Mouse (Mus musculus) midbrain, embryonic 15.5 days (tissue): ENCODE results near the gene Zfp174. TPM values are rescaled to one million over a fixed set of nuclear protein-coding genes. Genes with fewer than 3 reads are reported as not detected.

Experiments
- ATAC-seq: fragments of 200-750 bp; cut with Nextera tagmentation; replicated peaks from 2 replicates; pipeline ENCODE4 v1.8.0; 2017; ENCODE audit warnings: moderate TSS enrichment
- H3K27ac ChIP-seq: fragments of 300-500 bp; sonication (generic); 2 replicates; pipeline ENCODE4 v1.5.1; 2015; ENCODE audit warnings: mild to moderate bottlenecking, inconsistent platforms
- H3K27me3 ChIP-seq: fragments of 300-500 bp; sonication (generic); replicated peaks from 2 replicates; pipeline ENCODE4 v1.6.1; 2015; ENCODE audit warnings: inconsistent platforms
- H3K36me3 ChIP-seq: fragments of 300-500 bp; sonication (generic); replicated peaks from 2 replicates; pipeline ENCODE4 v1.6.1; 2015; ENCODE audit warnings: inconsistent platforms
- H3K4me1 ChIP-seq: fragments of 300-500 bp; sonication (generic); 2 replicates; pipeline ENCODE4 v1.6.1; 2015; ENCODE audit warnings: inconsistent platforms
- H3K4me2 ChIP-seq: fragments of 300-500 bp; sonication (generic); 2 replicates; pipeline ENCODE4 v1.6.1; 2015; ENCODE audit warnings: inconsistent platforms, mild to moderate bottlenecking, moderate library complexity
- H3K4me3 ChIP-seq: fragments of 300-500 bp; sonication (generic); 2 replicates; pipeline ENCODE4 v1.5.1; 2015; ENCODE audit warnings: mild to moderate bottlenecking, inconsistent platforms
- H3K9ac ChIP-seq: fragments of 300-500 bp; sonication (generic); 2 replicates; pipeline ENCODE4 v1.6.1; 2015; ENCODE audit warnings: mild to moderate bottlenecking, inconsistent platforms
- H3K9me3 ChIP-seq: fragments of 300-500 bp; sonication (generic); 2 replicates; pipeline ENCODE4 v1.6.1; 2016; ENCODE audit warnings: inconsistent platforms
- WGBS: fragments of 180-500 bp; shearing (Covaris S2); methylation state at CpG from one replicate; pipeline ENCODE4 v1.1.7; 2015; ENCODE audit warnings: mixed read lengths; 5-methylcytosine and 5-hydroxymethylcytosine counted together
- polyA plus RNA-seq: library from polyadenylated mRNA; unstranded; fragments of >200 nt; fragmentation: Nextera tagmentation; extraction: Ambion mirVana; gene quantifications from 2 replicates; pipeline ENCODE4 v1.2.1, GENCODE M21; 2015

The Zfp174 gene
- polyA plus RNA-seq, 1 experiment from 2014 or later: 3.6 TPM

- H3K4me3 ChIP-seq: no peak overlapping the region
- no peak for ATAC-seq
- WGBS: 96% methylated on average over 14 of the region's 14 CpGs
- H3K27me3 ChIP-seq: no peaks in the 10 kb centered on the region
- 0 out of 2 replicates have a peak, but pooled peaks cover 4% of the 10 kb centered on the region for H3K36me3 ChIP-seq
- H3K4me1 ChIP-seq: peaks cover 4% of the 10 kb centered on the region; the same call in 1 of the 2 replicates
- no peak overlapping the region for H3K4me2 ChIP-seq
- no peaks in the 10 kb centered on the region for H3K9me3 ChIP-seq
- no peak overlapping the region for H3K27ac ChIP-seq
- no peak overlapping the region for H3K9ac ChIP-seq
These were observed 44.7 kb downstream of the Zfp174 start for GRCm38 (mm10) chr16:3891621-3892295.

GRCm38 (mm10) chr16:3893739-3894138, 46.7 kb downstream of the Zfp174 start:
- no peaks in the 10 kb centered on the region for H3K27me3 ChIP-seq
- no peaks in the 10 kb centered on the region for H3K4me1 ChIP-seq
- H3K9ac ChIP-seq: no peak overlapping the region
- no peak overlapping the region for H3K4me2 ChIP-seq
- no peaks in the 10 kb centered on the region for H3K9me3 ChIP-seq
- no peak overlapping the region for H3K4me3 ChIP-seq
- no peak for ATAC-seq
- H3K36me3 ChIP-seq: peaks cover 20% of the 10 kb centered on the region
- WGBS: 83% methylated on average over 3 of the region's 3 CpGs
- no peak overlapping the region for H3K27ac ChIP-seq

DNA sequence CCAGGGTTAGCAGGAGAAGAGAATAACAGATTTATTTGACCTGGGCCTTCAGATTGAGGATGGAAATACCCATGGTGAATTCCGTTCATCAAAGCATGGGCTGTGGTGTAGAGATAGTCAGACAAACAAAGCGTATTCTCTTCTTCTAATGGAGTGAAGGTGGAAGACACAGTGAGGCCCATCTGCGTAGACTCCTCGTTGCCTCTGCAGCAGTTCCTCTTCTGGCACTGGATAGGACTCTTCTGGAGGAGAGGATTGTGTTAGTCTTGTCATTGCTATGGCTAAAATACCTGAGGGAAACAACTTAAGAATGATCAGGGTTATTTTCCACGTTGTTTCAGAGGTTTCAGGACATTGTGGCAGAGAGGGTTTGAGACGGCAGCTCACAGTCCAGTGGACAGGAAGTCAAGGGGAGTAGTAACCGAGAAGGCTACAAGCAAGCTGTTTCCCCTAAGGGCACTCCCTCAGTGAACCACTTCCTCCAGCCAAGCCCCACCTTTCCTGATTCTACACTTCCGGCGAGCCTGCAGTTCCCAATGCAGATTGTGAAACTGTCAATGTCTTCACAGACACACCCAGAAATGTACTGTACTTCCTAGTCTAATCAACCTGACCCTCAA, 48.2 kb downstream of the Zfp174 start:
- no peaks in the 10 kb centered on the region for H3K27me3 ChIP-seq
- peaks cover 35% of the 10 kb centered on the region for H3K36me3 ChIP-seq
- H3K27ac ChIP-seq: no peak overlapping the region
- no peaks in the 10 kb centered on the region for H3K4me1 ChIP-seq
- H3K4me2 ChIP-seq: no peak overlapping the region
- 88% methylated on average over 9 of the region's 9 CpGs for WGBS
- ATAC-seq: no peak
- H3K9me3 ChIP-seq: no peaks in the 10 kb centered on the region
- H3K4me3 ChIP-seq: no peak overlapping the region
- no peak overlapping the region for H3K9ac ChIP-seq

DNA sequence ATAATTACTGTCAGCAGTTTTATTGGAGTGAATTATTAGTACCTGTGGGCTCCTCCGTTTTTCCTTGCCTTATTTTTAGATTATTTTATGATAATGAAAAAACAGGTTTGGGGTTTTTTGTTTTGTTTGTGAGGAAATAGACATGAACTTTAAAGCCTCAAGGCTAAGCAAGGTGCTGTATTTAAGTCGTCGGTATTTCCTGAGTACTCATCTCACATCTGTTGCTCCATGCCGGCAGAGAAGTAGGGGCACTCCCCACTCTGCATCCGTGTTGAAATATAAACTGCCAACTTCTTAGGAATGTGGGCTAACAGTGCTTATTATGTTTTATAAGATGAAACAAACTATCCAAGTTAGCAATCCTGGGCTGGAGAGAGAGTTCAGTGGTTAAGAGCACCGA, 49.0 kb downstream of the Zfp174 start:
- H3K4me2 ChIP-seq: no peak overlapping the region
- peaks cover 38% of the 10 kb centered on the region for H3K36me3 ChIP-seq

GRCm38 (mm10) chr16:3896553-3896952, 49.5 kb downstream of the Zfp174 start:
- Histone ChIP-seq H3K36me3 (peaks cover 38% of the 10 kb centered on the region), H3K27ac (no peak overlapping the region), H3K4me3 (no peak overlapping the region), H3K4me1 (no peaks in the 10 kb centered on the region), H3K4me2 (no peak overlapping the region), H3K27me3 (no peaks in the 10 kb centered on the region), H3K9me3 (no peaks in the 10 kb centered on the region), H3K9ac (no peak overlapping the region)
- ATAC-seq: no peak
- WGBS: 100% methylated on average over 1 of the region's 1 CpGs

More for the DNA sequence above, 49.0 kb downstream of the Zfp174 start:
- no peak overlapping the region for H3K27ac ChIP-seq
- H3K27me3 ChIP-seq: no peaks in the 10 kb centered on the region
- WGBS: 86% methylated on average over 6 of the region's 6 CpGs
- no peak overlapping the region for H3K4me3 ChIP-seq
- no peak overlapping the region for H3K9ac ChIP-seq
- no peaks in the 10 kb centered on the region for H3K9me3 ChIP-seq
- no peak for ATAC-seq
- H3K4me1 ChIP-seq: no peaks in the 10 kb centered on the region

GRCm38 (mm10) chr16:3907471-3907870, 60.4 kb downstream of the Zfp174 start:
- Histone ChIP-seq H3K36me3 (peaks cover 34% of the 10 kb centered on the region), H3K27ac (no peak overlapping the region), H3K27me3 (no peaks in the 10 kb centered on the region), H3K4me1 (peaks cover 19% of the 10 kb centered on the region), H3K4me3 (0 out of 2 replicates have a peak overlapping the region, but pooled peaks have one; percentile 75), H3K9ac (no peak overlapping the region), H3K9me3 (no peaks in the 10 kb centered on the region), H3K4me2 (no peak overlapping the region)
- ATAC-seq: no peak
- 77% methylated on average over 2 of the region's 2 CpGs for WGBS

Other genes with a start within 250 kb of the Zfp174 start
- gene Mefv, start 129.2 kb upstream of the Zfp174 start, polyA plus RNA-seq: not detected in 2 replicates
- gene Zfp263, start 103.2 kb upstream of the Zfp174 start, polyA plus RNA-seq: 55.8 and 61.4 TPM in 2 replicates
- not detected in 2 replicates for gene Olfr15, start 16.4 kb upstream of the Zfp174 start, polyA plus RNA-seq
- gene Naa60, start 25.1 kb downstream of the Zfp174 start, polyA plus RNA-seq: 106 and 107 TPM in 2 replicates
- gene Zfp597, start 37.3 kb downstream of the Zfp174 start, polyA plus RNA-seq: 19.0 and 19.2 TPM in 2 replicates
- gene Gm20695, start 37.4 kb downstream of the Zfp174 start, polyA plus RNA-seq: 1.0 and 2.9 TPM in 2 replicates
- gene 1700037C18Rik, start 61.4 kb downstream of the Zfp174 start, polyA plus RNA-seq: 13.6 and 15.0 TPM in 2 replicates
- gene Cluap1, start 61.5 kb downstream of the Zfp174 start, polyA plus RNA-seq: 37.1 and 39.5 TPM in 2 replicates
- gene Nlrc3, start 129.4 kb downstream of the Zfp174 start, polyA plus RNA-seq: 1.0 TPM in 2 replicates
- gene Slx4, start 156.5 kb downstream of the Zfp174 start, polyA plus RNA-seq: 30.7 and 33.9 TPM in 2 replicates
- gene Dnase1, start 189.7 kb downstream of the Zfp174 start, polyA plus RNA-seq: 6.9 and 8.6 TPM in 2 replicates
- 49.1 and 54.3 TPM in 2 replicates for gene Trap1, start 230.6 kb downstream of the Zfp174 start, polyA plus RNA-seq